Mouse (Mus musculus): ENCODE data around the gene Cfap20.

Cfap20 gene

GRCm38 (mm10) chr8:95434686-95435439, at the start of gene Cfap20:
Gene Cfap20, minus strand, starts transcription at chr8:95434869.
- in situ Hi-C loops (cut with MseI, MboI): no loop called here

GRCm38 (mm10) chr8:95470008-95470407, 35.3 kb upstream of the Cfap20 start:
- in situ Hi-C loops (cut with MseI, MboI): no loop called here

DNA sequence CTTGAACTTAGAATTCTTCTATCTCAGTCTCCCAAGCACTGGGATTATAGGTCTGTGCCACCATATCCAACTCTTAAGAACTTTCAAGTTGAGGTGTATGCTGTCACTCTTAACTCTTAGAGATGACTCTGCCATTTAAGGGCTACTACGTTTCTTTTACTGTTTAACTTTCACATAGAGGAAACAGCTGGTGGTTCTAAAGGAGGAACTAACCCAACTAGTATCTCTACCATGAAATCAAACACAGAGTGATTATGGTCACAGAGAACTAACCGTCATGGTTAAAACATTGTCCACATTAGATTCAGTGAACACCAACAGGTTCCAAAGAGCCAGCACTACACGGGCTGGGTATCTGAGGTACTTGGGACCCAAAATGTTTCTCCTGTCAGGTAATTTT, 34.3 kb upstream of the Cfap20 start:
- in situ Hi-C loops (cut with MseI, MboI): no loop called here

DNA sequence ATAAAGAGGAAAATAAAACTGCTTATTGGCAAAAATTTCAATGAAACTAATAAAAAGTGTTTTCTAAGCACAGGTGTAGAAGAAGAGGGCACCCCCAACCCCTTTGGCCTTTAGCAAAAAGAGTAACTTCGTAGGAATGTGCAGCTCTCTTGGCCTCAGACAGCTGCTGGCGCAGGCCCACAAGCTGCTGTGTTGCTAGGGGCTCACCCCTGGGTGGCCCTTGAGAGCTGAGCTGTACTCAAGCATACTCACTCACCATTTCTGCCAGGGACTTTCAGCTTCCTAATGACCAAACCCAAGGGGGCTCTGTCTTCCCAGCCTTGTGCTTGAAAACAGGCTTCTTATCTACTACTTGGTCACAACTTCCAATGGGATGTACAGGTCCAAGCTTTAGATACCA, 31.9 kb upstream of the Cfap20 start:
- in situ Hi-C loops (cut with MseI, MboI): no loop called here

- in situ Hi-C loops (cut with MseI, MboI): no loop called here
These were observed 17.8 kb upstream of the Cfap20 start for GRCm38 (mm10) chr8:95452518-95452917.

DNA sequence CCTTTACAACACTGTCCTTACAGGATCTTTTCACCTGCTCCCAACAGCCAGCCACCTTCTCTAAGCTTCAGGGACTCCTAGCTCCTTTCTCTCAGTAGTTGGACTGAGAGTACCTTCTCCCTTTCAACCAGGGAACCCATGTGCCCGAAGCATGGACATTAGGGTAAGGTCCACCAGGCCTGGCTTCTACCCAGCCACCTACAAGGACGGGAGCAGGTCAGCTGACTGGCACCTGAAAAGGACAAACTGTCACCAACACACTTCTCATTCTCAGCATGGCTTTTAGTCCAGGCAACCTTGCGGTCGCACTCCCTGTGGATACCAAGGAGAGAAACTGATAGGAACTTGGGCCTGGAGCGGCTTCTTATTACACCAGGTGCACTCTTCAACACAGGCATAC, 15.6 kb upstream of the Cfap20 start:
- in situ Hi-C loops (cut with MseI, MboI): no loop called here

- in situ Hi-C loops (cut with MseI, MboI): no loop called here
These were observed 13.0 kb upstream of the Cfap20 start for GRCm38 (mm10) chr8:95447661-95448060.

DNA sequence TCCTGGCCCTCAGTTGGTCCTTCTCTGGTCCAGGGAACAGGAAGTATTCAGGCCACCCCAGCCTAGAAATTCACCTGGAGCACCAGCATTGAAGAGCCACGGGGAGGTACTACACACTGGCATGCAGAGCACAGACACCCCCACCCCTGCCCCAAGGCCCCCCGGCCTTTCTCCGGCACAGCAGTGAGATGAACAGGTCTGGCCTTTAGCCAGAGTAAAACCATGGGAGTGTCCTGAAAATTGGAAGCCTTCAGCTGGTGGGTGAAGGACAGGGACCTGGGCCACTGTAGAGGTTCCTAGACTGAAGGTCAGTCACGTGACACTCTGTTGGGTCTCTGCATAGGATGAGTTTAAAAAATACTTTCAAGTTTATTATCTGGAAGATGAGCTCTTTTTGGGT, 10.4 kb upstream of the Cfap20 start:
- in situ Hi-C loops (cut with MseI, MboI): no loop called here

- in situ Hi-C loops (cut with MseI, MboI): no loop called here
These were observed 6.9 kb upstream of the Cfap20 start for GRCm38 (mm10) chr8:95441491-95442039.

GRCm38 (mm10) chr8:95440168-95440709, 5.6 kb upstream of the Cfap20 start:
- in situ Hi-C loops (cut with MseI, MboI): no loop called here

DNA sequence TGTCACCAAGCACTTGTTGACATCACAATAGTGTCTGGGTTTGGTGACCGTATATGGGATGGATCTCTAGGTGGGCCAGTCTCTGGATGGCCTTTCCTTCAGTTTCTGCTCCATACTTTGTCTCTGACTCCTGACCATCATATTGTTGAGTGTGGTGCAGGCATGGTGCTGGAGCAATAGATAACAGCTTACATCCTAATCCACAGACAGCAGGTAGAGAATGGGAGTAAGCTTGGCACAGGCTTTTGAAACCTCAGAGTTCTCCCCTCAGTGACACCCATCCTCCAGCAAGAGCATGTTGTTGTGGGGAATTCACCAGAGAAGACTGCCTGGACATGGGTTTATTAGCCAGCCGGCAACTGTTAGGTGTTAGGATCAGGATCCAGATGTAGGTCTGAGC, 4.8 kb upstream of the Cfap20 start:
- in situ Hi-C loops (cut with MseI, MboI): no loop called here

DNA sequence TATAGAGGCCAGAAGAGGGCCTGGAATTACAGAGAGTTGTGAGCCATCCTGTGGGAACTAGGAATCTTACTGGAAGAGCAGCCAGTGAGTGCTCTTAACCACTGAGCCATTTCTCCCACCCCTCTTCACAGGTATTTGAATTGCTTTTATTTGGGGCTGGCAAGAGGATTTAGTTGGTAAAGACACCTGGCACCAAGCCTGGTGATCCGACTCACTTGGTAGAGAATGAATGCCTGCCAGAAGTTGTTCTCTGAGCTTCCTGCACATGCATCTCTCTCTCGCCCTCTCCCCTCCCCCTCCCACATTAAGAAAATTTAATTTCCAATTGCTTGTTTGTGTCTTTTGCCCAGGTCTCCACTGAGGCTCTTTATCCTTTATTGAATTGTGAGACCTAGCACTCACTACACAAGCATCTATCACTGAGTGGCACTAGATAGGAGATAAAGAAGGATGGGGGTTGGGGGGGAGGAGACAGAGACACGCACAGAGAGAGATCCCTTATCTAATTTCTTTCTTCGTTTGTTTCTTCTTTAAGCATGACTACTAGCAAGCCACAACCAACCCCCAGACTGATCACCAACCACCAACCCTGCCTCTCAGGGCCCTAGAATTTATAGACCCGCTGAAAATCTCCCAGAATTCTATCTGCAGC, 2.8 kb upstream of the Cfap20 start:
- in situ Hi-C loops (cut with MseI, MboI): no loop called here

DNA sequence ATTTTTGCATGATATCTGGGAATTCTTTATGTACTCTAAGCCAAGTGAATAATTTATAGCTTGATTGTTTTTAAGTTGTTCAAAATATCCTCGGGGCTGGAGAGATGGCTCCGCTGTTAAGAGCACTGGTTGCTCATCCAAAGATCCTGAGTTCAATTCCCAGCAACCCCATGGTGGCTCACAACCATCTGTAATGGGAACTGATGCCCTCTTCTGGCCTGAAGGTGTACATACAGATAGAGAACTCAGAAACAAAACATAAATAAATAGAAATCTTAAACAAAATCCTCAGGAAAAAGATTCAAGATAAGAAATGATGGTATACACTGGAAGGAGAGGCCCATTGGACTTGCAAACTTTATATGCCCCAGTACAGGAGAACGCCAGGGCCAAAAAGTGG, 1.3 kb upstream of the Cfap20 start:
- in situ Hi-C loops (cut with MseI, MboI): no loop called here

- in situ Hi-C loops (cut with MseI, MboI): no loop called here
These were observed 802 bp upstream of the Cfap20 start for GRCm38 (mm10) chr8:95435471-95435870.

DNA sequence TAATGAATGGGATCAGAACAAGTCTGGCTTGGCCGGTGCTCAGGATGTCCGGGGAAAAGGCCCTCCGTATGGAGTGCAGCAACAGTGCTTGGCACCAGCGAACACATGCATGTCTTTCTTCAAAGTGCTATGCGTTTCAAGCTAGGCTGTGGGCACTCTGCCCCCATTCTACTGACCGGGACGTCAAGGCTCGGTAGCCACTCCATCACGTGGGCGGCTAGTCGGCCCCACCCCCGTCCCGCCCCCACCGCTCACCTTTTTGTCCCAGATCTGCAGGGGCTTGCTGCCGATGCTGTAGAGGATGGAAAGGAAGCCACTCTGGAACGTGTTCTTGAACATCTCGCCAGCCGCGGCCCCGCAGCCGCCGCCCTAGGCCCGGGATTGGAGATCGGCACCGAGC, 436 bp downstream of the Cfap20 start:
- in situ Hi-C loops (cut with MseI, MboI): no loop called here

GRCm38 (mm10) chr8:95433124-95433523, 1.5 kb downstream of the Cfap20 start:
- in situ Hi-C loops (cut with MseI, MboI): no loop called here

GRCm38 (mm10) chr8:95432471-95432870, 2.2 kb downstream of the Cfap20 start:
- in situ Hi-C loops (cut with MseI, MboI): no loop called here

GRCm38 (mm10) chr8:95429945-95430344, 4.7 kb downstream of the Cfap20 start:
- in situ Hi-C loops (cut with MseI, MboI): loop anchor here (5.0 to 10.0 kb wide), 2 partner anchors 75 to 78 kb away; partner anchors contain the start of gene Mmp15 (in 2 of the 2)

- in situ Hi-C loops (cut with MseI, MboI): loop anchor here (5.0 to 10.0 kb wide), 2 partner anchors 73 to 76 kb away; partner anchors contain the start of gene Mmp15 (in 2 of the 2)
These were observed 6.8 kb downstream of the Cfap20 start for GRCm38 (mm10) chr8:95427594-95428535.

GRCm38 (mm10) chr8:95426781-95427281, 7.8 kb downstream of the Cfap20 start:
- in situ Hi-C loops (cut with MseI, MboI): loop anchor here (5.0 to 10.0 kb wide), 2 partner anchors 72 to 75 kb away; partner anchors contain the start of gene Mmp15 (in 2 of the 2)

GRCm38 (mm10) chr8:95424682-95425081, 10.0 kb downstream of the Cfap20 start:
- in situ Hi-C loops (cut with MseI, MboI): loop anchor here (5.0 to 10.0 kb wide), 2 partner anchors 70 to 72 kb away; partner anchors contain the start of gene Mmp15 (in 2 of the 2)

Data from mouse trophoblast stem cell (cell line).